Mouse (Mus musculus) lung, postnatal 0 days (tissue): ENCODE results near the gene D430042O09Rik. TPM values are rescaled to one million over a fixed set of nuclear protein-coding genes. Genes with fewer than 3 reads are reported as not detected.

Experiments used
- ATAC-seq: fragments of 200-750 bp; cut with Nextera tagmentation; 2 replicates; pipeline ENCODE4 v1.8.0; 2017; ENCODE audit warnings: moderate library complexity
- DNase-seq: peaks from one replicate; pipeline ENCODE4 v3.0.0-alpha.2; 2016; ENCODE audit warnings: low spot score
- H3K27ac ChIP-seq: fragments of 300-500 bp; sonication (generic); 2 replicates; pipeline ENCODE4 v1.5.1; 2014; ENCODE audit warnings: antibody characterized with exemption, mild to moderate bottlenecking, low read length, mixed read lengths
- H3K27me3 ChIP-seq: fragments of 300-500 bp; sonication (generic); replicated peaks from 2 replicates; pipeline ENCODE4 v1.6.1; 2014; ENCODE audit warnings: low read length, mixed read lengths; ENCODE audit not compliant: insufficient read depth
- H3K36me3 ChIP-seq: fragments of 300-500 bp; sonication (generic); 2 replicates; pipeline ENCODE4 v1.6.1; 2014; ENCODE audit warnings: low read length, mixed read lengths; ENCODE audit not compliant: insufficient read depth
- H3K4me1 ChIP-seq: fragments of 300-500 bp; sonication (generic); 2 replicates; pipeline ENCODE4 v1.6.1; 2014; ENCODE audit warnings: antibody characterized with exemption, low read depth, low read length, mixed read lengths; ENCODE audit not compliant: insufficient read depth
- H3K4me2 ChIP-seq: fragments of 300-500 bp; sonication (generic); replicated peaks from 2 replicates; pipeline ENCODE4 v1.6.1; 2014; ENCODE audit warnings: low read depth, mild to moderate bottlenecking, low read length, moderate library complexity, mixed read lengths
- H3K4me3 ChIP-seq: fragments of 300-500 bp; sonication (generic); 2 replicates; pipeline ENCODE4 v1.5.1; 2014; ENCODE audit warnings: low read depth, low read length
- H3K9ac ChIP-seq: fragments of 300-500 bp; sonication (generic); replicated peaks from 2 replicates; pipeline ENCODE4 v1.6.1; 2014; ENCODE audit warnings: low read depth, mild to moderate bottlenecking
- H3K9me3 ChIP-seq: fragments of 300-500 bp; sonication (generic); 2 replicates; pipeline ENCODE4 v1.6.1; 2016; ENCODE audit warnings: low read length, mixed read lengths
- CTCF ChIP-seq: IDR thresholded peaks from 2 replicates; pipeline ENCODE4 v1.5.1; 2016; ENCODE audit warnings: antibody characterized with exemption, mild to moderate bottlenecking
- EP300 ChIP-seq: IDR thresholded peaks from 2 replicates; pipeline ENCODE4 v1.6.1; 2016; ENCODE audit warnings: antibody characterized with exemption, mild to moderate bottlenecking, control low read depth
- WGBS: fragments of 180-500 bp; shearing (Covaris S2); extraction: QIAGEN DNeasy Blood & Tissue Kit; methylation state at CpG from one replicate; pipeline ENCODE4 v1.1.7; 2014; 5-methylcytosine and 5-hydroxymethylcytosine counted together
- polyA plus RNA-seq: library from polyadenylated mRNA; unstranded; fragments of >200 nt; fragmentation: Nextera tagmentation; extraction: Ambion mirVana; gene quantifications from 2 replicates; pipeline ENCODE4 v1.2.1, GENCODE M21; 2015

Gene D430042O09Rik
- polyA plus RNA-seq, 1 experiment from 2014 or later, result 5.8 TPM

- no peak for ATAC-seq
- no peak for DNase-seq
- H3K36me3 ChIP-seq, result no peaks in the 10 kb centered on the region
- H3K27ac ChIP-seq, result no peak overlapping the region
- TF ChIP-seq EP300 (no peak), CTCF (no peak)
- no peaks in the 10 kb centered on the region for H3K27me3 ChIP-seq
- no peaks in the 10 kb centered on the region for H3K4me1 ChIP-seq
- 84% methylated on average over 2 of the region's 2 CpGs for WGBS
- H3K9me3 ChIP-seq, result no peaks in the 10 kb centered on the region
- H3K9ac ChIP-seq, result no peak overlapping the region
- no peak overlapping the region for H3K4me3 ChIP-seq
- H3K4me2 ChIP-seq, result no peak overlapping the region
These were observed 39.1 kb downstream of the D430042O09Rik start for GRCm38 (mm10) chr7:125746621-125747315.

- Histone ChIP-seq H3K9me3 (no peaks in the 10 kb centered on the region), H3K4me2 (no peak overlapping the region), H3K4me3 (no peak overlapping the region), H3K9ac (no peak overlapping the region), H3K27ac (no peak overlapping the region), H3K36me3 (no peaks in the 10 kb centered on the region), H3K4me1 (no peaks in the 10 kb centered on the region), H3K27me3 (no peaks in the 10 kb centered on the region)
- ATAC-seq (no peak), DNase-seq (peak; percentile 43)
- 58% methylated on average over 7 of the region's 7 CpGs for WGBS
- no peak for TF ChIP-seq EP300
- peak; percentile 51 for TF ChIP-seq CTCF
These were observed 39.6 kb downstream of the D430042O09Rik start for GRCm38 (mm10) chr7:125747316-125747690.

- H3K4me1 ChIP-seq, result no peaks in the 10 kb centered on the region
- no peak; the same call in 1 of the 2 replicates for ATAC-seq
These were observed 40.5 kb downstream of the D430042O09Rik start for GRCm38 (mm10) chr7:125748186-125748585.

GRCm38 (mm10) chr7:125752699-125753325, 45.1 kb downstream of the D430042O09Rik start:
- Histone ChIP-seq H3K36me3 (0 out of 2 replicates have a peak, but pooled peaks cover 3% of the 10 kb centered on the region), H3K4me3 (no peak overlapping the region), H3K4me1 (peaks cover 3% of the 10 kb centered on the region; the same call in 1 of the 2 replicates), H3K27me3 (no peaks in the 10 kb centered on the region), H3K27ac (no peak overlapping the region), H3K9ac (no peak overlapping the region), H3K4me2 (no peak overlapping the region), H3K9me3 (no peaks in the 10 kb centered on the region)
- WGBS, result 69% methylated on average over 7 of the region's 7 CpGs
- TF ChIP-seq CTCF, result no peak
- no peak for TF ChIP-seq EP300
- DNase-seq (peak; percentile 38), ATAC-seq (peak; percentile 34; the same call in 1 of the 2 replicates)

More at GRCm38 (mm10) chr7:125748186-125748585, 40.5 kb downstream of the D430042O09Rik start:
- WGBS, result 52% methylated on average over 3 of the region's 3 CpGs
- no peak overlapping the region for H3K4me3 ChIP-seq
- TF ChIP-seq CTCF, result peak; percentile 81
- TF ChIP-seq EP300, result no peak
- no peaks in the 10 kb centered on the region for H3K9me3 ChIP-seq
- DNase-seq, result peak; percentile 74
- no peaks in the 10 kb centered on the region for H3K36me3 ChIP-seq
- H3K27ac ChIP-seq, result no peak overlapping the region
- H3K9ac ChIP-seq, result no peak overlapping the region
- H3K4me2 ChIP-seq, result no peak overlapping the region
- no peaks in the 10 kb centered on the region for H3K27me3 ChIP-seq

- DNase-seq, result no peak
- peaks cover 3% of the 10 kb centered on the region; the same call in 1 of the 2 replicates for H3K4me1 ChIP-seq
- no peaks in the 10 kb centered on the region for H3K9me3 ChIP-seq
- TF ChIP-seq EP300 (no peak), CTCF (no peak)
- H3K4me2 ChIP-seq, result no peak overlapping the region
- 0 out of 2 replicates have a peak, but pooled peaks cover 3% of the 10 kb centered on the region for H3K36me3 ChIP-seq
- H3K9ac ChIP-seq, result no peak overlapping the region
- no peak overlapping the region for H3K27ac ChIP-seq
- no peaks in the 10 kb centered on the region for H3K27me3 ChIP-seq
- no peak overlapping the region for H3K4me3 ChIP-seq
- no peak for ATAC-seq
- WGBS, result 81% methylated on average over 3 of the region's 3 CpGs
These were observed 45.6 kb downstream of the D430042O09Rik start for GRCm38 (mm10) chr7:125753326-125753715.

- no peak overlapping the region for H3K9ac ChIP-seq
- no peak overlapping the region for H3K4me3 ChIP-seq
- no peaks in the 10 kb centered on the region for H3K27me3 ChIP-seq
- peak; percentile 67 for DNase-seq
- 20% methylated on average over 6 of the region's 6 CpGs for WGBS
- TF ChIP-seq CTCF (no peak), EP300 (0 out of 2 replicates have a peak, but pooled peaks have one; percentile 15)
- ATAC-seq, result peak; percentile 35
- H3K9me3 ChIP-seq, result no peaks in the 10 kb centered on the region
- H3K36me3 ChIP-seq, result 0 out of 2 replicates have a peak, but pooled peaks cover 3% of the 10 kb centered on the region
- H3K4me2 ChIP-seq, result no peak overlapping the region
- peaks cover 3% of the 10 kb centered on the region; the same call in 1 of the 2 replicates for H3K4me1 ChIP-seq
- no peak overlapping the region for H3K27ac ChIP-seq
These were observed 49.1 kb downstream of the D430042O09Rik start for GRCm38 (mm10) chr7:125756806-125757205.
